Mouse (Mus musculus) thymus, postnatal 10 days (tissue): ENCODE results near the gene Cdh13.
"Not testable (repeated sequence)": the region's sequence is repeated elsewhere in the genome, so short reads cannot be mapped to it uniquely, and the experiment has no call there.

ENCODE experiments used
- DNase-seq, 2 experiments: peaks; one replicate each; pipeline ENCODE4 v3.0.0; 2021; ENCODE audit warnings: low spot score in 2 of 2

Cdh13 gene

GRCm38 (mm10) chr8:118676233-118676632 lies 392.7 kb downstream of the Cdh13 start:
- DNase-seq = no peak

DNA sequence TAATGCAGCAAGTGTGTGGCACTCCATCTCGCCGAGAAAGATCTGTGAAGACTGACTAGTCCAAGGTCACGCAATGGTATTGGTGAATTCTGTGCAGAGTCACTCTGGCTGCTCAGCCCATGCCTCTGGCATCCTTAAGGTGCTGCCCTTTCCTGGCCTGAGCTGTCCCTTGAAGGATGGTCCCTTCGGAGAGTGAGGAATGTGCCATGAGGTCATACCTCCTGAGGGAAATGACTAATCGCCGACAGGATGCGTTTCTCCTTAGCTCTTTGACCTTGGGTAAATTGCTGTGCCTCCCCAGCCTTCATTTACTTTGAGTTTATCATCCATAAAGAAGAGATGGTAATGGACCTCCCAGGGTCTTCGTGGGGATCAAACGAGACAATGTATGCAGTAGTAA lies 395.8 kb downstream of the Cdh13 start:
- DNase-seq = no peak

DNA sequence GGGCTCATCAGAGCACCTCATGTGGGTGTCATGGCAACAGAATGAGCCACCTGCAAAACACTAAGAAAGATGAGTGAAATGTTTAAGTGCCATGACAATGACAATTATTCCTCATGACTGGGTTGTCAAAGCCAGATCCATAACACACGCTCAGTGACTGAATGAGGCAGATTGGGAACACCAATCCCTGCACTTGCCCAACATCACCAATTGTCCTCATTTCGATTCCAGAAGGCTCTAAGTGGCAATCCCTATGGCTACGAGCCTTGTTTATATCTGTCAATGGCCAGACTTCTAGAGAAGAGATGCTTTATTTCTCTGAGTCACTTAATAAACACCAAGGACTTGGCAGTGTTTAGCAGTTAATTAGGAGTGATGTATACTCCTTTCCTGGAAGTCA lies 399.9 kb downstream of the Cdh13 start:
- no peak for DNase-seq

DNA sequence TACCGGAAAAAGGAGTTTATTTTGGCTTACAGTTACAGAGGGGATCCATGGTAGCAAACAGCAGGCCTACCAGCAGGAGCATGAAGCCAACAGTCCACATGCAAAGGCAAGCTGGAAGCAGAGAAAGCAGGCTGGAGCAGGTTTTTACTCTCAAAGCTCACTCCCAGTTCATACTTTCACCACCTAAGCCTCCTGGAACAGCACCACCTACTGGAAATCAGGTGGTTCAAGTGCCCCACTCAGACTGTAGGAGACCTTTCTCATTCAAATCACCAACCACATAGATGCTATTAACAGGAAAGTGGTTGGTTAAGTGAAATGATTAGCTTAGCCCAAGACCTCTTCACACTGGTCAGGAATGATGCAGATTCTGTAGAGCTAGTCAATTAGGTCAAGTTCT lies 402.3 kb downstream of the Cdh13 start:
- DNase-seq = no peak

- no peak for DNase-seq
Measured at GRCm38 (mm10) chr8:118689849-118690248, 406.3 kb downstream of the Cdh13 start.

- DNase-seq = no peak
Measured at GRCm38 (mm10) chr8:118701312-118701880, 417.9 kb downstream of the Cdh13 start.

GRCm38 (mm10) chr8:118709366-118709765 lies 425.8 kb downstream of the Cdh13 start:
- DNase-seq = no peak

DNA sequence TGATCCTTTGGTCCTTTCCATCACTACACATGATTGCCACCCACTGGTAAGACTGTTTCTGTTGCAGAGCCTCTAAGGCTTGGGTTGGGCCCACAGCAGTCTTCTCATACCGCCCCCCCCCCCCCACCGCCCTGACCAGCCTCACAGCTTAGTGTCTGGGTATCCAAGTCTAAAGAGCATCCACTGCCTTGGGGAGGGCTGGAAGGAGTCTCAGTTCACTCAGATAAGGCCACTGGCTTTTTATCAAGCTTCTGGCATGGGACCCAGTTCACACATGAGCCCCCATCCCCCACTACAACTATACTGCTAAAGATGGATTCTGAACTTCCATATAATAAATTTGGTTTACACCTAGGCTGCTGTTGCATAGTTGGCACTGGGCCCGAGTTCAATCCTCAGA lies 428.1 kb downstream of the Cdh13 start:
- no peak for DNase-seq

- DNase-seq = no peak
Measured at GRCm38 (mm10) chr8:118713111-118713510, 429.6 kb downstream of the Cdh13 start.

- no peak for DNase-seq
Measured at GRCm38 (mm10) chr8:118713596-118713995, 430.1 kb downstream of the Cdh13 start.

GRCm38 (mm10) chr8:118722896-118723295 lies 439.4 kb downstream of the Cdh13 start:
- DNase-seq = no peak

- no peak for DNase-seq
Measured at GRCm38 (mm10) chr8:118725651-118726050, 442.1 kb downstream of the Cdh13 start.

- DNase-seq = no peak
Measured at GRCm38 (mm10) chr8:118741781-118742180, 458.2 kb downstream of the Cdh13 start.

DNA sequence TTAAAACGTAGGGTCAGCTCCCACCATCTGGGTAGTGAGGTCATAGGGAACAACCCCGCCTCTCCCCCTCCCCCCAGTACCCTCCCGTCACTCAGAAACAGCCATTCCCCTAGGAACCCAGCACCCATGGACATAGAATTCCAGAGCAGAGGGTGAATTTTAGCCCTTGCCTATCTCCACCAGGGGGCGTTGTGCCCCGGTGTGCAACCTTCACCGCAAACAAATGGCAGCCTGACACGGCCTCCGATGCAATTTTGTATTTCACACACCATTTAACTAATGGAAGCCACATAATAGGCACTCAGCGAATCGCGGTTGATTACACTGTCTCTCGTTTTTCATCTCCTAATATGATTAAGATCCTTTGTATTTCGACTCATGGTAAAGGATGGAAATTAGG lies 461.5 kb downstream of the Cdh13 start:
- no peak for DNase-seq

- no peak for DNase-seq
Measured at GRCm38 (mm10) chr8:118748041-118748604, 464.6 kb downstream of the Cdh13 start.

DNA sequence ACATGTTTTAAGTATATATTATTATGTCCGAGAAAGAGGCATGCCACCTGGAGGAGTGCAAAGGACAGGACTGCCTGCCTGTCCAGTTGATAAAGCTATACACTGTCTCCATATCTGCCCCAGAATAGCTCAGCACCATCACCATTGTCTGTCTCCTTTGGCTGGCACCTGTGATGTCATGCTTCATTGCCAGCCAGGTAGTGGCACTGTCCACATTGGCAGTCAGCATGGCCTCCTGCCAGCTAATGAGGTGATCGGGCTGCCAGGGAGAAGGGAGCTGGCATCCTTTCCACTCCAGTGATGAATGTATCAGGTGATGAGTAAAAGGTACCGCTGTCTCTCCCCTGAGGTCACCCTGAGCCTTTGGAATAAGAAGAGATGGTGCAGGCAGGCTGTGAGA lies 465.7 kb downstream of the Cdh13 start:
- DNase-seq = no peak

- DNase-seq = no peak
Measured at GRCm38 (mm10) chr8:118749786-118750185, 466.3 kb downstream of the Cdh13 start.

DNA sequence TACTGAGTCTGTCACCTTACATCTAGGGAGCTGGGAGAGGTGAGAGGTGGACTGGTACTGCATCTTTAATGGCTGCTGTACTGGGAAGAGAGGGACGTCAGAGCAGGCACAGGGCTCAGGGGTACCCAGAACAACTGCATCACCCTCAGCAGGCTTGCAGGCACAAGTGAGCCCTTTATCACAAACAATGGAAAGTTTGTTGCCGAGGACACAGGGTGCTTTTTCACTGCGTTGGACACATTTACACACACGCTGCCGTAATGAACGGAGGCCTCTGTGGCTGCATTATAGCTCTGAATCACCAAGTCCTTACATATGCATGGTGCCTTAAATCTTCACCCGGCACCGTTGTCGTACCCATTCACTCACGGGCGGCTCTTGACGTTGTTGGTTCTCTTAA lies 470.2 kb downstream of the Cdh13 start:
- no peak for DNase-seq

GRCm38 (mm10) chr8:118754119-118754518 lies 470.6 kb downstream of the Cdh13 start:
- DNase-seq = no peak

- not testable (repeated sequence) for DNase-seq
Measured at GRCm38 (mm10) chr8:118777507-118777906, 494.0 kb downstream of the Cdh13 start.

DNA sequence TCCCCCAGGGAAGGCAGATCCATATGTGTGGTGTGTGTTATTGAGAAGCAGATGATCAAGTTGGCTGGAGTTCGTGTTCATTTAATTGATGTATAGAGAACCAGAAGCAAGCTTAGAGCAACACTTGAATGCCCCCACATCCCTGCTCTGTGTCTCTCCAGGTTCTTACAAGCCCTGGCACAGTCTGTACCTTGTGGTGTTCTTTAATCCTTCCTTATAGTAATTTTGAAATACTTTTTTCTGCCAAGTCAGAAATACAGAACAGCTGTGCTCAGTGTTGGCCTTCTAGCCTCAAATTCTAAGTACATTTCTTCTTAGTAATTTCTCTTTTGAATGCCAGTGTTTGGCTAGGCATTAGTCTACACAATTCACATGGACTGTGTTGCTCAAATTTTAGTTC lies 494.8 kb downstream of the Cdh13 start:
- DNase-seq = no peak

DNA sequence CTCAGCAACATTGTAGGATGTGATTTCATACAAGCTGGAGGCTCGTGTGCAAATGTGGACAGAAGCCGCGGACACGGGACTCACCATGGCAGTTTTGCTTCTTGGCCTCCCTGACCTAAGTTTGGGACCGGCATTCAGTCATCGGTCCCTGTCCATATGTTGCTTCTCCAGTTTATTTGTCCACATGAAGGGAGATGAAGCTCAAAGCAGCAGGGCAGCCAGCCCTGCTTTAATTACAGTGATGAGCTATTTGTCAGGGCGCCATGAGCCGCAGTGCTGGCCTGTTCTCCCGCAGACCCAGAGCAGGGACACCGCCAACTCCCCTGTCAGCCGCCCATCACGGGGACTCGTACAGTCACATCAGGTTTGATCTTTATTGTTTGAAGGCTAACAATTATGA lies 502.1 kb downstream of the Cdh13 start:
- DNase-seq = no peak

DNA sequence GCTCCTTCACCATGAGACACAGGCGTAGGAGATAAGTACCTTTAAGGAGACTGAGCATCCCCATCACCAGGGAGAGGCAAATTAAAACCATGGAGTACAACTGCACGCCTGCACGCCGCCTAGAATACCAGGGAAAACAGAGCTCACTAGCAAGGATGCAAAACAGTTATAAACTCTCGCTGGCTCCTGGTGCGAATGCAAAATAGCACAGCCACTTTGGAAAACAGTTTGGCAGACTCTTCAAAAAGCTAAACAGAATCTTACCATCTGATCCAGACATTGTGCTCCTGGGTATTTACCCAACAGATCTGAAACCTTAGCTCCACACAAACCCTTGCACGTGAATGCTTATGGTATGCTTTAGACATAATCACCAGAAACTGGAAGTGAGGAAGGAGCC lies 506.1 kb downstream of the Cdh13 start:
- DNase-seq = no peak

DNA sequence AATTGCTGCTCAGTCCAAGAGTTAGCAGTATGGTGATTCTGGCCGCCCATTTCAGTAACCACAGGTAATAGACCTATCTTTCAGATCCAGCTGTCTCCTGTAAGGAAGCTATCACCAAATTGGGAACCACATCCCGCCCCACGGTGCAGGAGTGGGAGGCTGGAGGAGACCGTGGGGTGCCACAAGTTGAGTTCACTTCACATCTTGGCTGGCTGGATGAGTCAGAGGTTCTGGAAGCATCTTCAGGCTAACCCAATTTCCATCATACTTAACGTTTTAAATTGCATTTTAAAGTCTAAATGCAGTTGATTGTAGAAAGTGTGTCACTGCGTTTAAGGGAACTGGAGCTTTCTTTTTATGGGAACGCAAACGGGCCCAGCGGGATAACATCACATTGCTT lies 511.4 kb downstream of the Cdh13 start:
- DNase-seq = no peak
